Mouse (Mus musculus): ENCODE measurements around the gene Trip13.

Gene Trip13

GRCm38 (mm10) chr13:73937321-73938176, at the start of gene Trip13, which contains the start of gene Brd9:
Trip13 (minus strand) TSS chr13:73937784.
Brd9 (plus strand) TSS chr13:73937811.
- DNase-seq, result peak; percentile 87 to 93

DNA sequence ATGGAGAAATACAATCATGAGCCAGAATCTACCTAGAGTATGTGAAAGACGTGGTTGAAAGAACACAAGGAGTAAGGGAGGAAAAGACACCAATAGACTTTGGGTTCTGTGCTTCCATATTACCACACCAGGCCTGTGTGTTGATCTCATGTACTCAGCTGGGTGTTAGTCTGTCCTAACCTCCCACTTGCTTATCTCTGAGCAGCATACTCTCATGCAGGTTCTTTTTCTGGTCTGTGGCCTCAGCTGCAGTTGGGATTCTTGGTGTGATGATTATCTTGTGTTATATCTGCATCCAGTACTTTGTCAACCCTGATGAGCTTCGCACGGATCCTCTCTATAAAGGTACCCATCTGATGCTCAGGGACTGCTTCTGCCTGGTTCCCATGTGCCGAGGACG, 39.4 kb upstream of the Trip13 start:
- no peak for DNase-seq

DNA sequence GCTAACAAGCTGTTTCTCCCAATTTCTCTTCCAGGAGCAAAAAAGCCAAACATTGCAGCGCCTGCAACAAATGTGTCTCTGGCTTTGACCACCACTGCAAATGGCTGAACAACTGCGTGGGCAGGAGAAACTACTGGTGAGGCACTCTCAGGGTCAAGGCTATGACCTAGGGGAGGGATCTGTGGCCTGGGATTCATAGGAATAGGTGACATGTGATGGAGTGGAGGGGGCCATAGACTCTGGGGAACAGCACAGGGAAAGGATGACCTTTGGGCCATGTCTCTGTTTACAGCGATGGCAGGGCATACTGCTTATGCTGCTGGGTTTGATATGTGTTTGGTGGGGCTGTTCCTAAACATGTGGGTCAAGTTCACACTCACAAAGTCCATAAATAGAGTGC, 36.9 kb upstream of the Trip13 start:
- DNase-seq, result no peak

- peak in 1 of 2 experiments; percentile 15 for DNase-seq
Observed at GRCm38 (mm10) chr13:73970545-73971448, 33.2 kb upstream of the Trip13 start.

DNA sequence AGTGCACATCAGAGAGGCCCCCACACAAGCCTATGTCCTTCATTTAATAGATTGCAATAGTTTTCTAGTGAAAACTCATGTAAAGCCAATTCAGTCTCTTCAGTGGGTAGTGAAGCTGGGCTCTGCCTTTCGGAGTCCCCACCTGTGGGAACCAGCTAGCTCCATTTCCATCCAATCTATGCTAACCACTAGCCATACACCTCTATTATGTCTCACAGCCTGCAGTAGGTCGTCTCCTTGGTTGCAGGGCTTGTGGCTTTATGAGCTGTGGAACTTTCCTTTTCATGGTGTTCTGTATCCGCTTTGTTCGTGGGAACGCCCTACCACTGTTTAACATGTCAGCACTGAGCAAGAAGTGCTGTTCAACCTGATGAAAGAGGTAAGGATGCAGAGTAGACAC, 26.0 kb upstream of the Trip13 start, which contains the start of gene Zdhhc11:
TSS of gene Zdhhc11 (plus strand) at position 301 of the 400 bp plus-strand sequence.
- DNase-seq, result no peak

DNA sequence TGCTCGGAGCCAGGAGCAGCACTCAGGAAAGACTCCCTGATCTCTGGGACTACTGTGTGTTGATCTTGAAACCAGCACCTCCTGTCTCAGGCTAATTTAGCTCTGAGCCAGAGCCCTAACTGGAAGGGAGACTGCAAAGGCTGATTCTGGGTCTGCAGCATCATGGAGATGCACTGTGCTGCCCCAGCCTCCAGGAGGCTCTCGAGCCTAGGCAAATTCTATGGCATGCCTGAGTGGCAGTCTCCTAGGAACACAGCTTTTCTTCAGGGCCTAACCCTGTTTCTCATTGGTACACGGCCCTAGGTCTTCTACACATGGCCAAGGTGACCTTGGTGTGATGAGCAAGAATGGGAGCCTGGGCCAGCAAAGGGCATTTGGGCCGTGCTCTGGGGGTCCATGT, 23.6 kb upstream of the Trip13 start:
- no peak for DNase-seq

- DNase-seq, result no peak
Observed at GRCm38 (mm10) chr13:73960117-73960652, 22.6 kb upstream of the Trip13 start.

DNA sequence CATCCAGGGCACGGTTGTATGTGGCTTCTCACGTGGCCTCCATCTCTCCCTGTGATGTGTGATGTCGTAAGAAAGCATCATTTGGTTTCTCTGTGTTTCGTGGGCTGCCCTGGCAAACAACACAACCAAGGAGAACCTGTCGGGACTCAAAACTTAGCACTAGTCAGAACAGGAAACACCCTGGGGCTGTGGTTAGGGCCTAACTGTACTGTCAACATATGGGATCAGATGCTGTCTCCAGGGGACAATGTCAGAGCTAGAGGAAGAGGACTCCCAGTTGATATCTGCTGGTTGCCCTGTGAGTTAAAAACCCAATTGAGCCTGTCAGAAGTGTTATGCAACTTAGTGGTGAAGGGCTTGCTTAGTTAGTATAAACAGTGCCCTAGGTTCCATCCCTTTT, 17.9 kb upstream of the Trip13 start:
- no peak for DNase-seq

GRCm38 (mm10) chr13:73954666-73955065, 17.1 kb upstream of the Trip13 start:
- no peak for DNase-seq

DNA sequence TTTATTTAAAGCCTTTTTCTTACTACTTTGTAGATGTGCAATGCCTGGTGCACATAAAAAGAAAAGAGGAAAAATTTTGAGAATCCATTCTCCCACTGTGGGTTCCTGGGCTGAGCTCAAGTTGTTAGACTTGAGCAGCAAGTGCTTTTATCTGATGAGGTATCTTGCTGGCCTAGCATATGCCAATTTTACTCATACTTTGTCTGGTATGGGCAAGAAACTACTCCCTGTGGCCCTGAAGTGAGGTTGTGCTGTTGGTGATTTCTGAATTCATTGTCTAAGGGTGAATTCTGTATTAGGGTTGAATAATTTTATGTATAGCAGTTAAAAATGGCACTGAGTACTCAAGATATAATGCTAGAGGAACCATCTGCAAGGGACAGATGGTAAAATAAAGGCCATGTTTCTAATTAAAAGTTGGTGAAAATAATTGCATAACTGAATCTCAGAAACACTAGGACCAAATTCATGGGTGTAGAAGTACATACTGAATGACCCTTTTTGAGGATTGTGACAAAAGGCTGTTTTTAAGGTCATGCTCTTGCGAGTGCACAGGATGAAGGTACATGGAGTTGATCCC, 16.1 kb upstream of the Trip13 start:
- no peak for DNase-seq

GRCm38 (mm10) chr13:73944606-73945005, 7.0 kb upstream of the Trip13 start:
- DNase-seq, result no peak

- no peak for DNase-seq
Observed at GRCm38 (mm10) chr13:73939101-73939500, 1.5 kb upstream of the Trip13 start.

- DNase-seq, result no peak
Observed at GRCm38 (mm10) chr13:73938177-73938560, 585 bp upstream of the Trip13 start.

- no peak for DNase-seq
Observed at GRCm38 (mm10) chr13:73936938-73937320, 655 bp downstream of the Trip13 start.

- no peak for DNase-seq
Observed at GRCm38 (mm10) chr13:73932201-73932600, 5.4 kb downstream of the Trip13 start.

- DNase-seq, result no peak
Observed at GRCm38 (mm10) chr13:73913066-73913465, 24.5 kb downstream of the Trip13 start.

- DNase-seq, result peak in 1 of 2 experiments; percentile 11
Observed at GRCm38 (mm10) chr13:73907683-73908412, 29.7 kb downstream of the Trip13 start.

DNA sequence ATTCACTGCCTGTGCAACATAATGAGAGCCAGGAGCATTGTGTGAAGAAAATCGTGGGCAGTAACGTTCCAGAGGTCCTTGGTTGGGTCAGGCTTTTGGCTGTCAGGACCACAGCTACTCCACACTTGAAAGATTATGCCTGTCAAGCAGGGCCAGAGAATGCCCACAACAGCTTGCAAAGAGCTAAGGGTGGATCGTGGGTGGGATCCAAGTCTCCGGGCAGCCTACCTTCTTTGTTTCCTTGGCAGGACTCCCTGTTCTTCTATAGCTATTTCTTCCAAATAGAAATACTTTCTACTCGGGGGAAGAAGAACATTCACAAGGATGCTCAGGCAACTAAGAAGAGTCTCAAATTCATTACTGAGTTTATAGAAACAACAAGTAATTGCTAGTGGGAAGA, 30.4 kb downstream of the Trip13 start:
- no peak for DNase-seq

- no peak for DNase-seq
Observed at GRCm38 (mm10) chr13:73897561-73897960, 40.0 kb downstream of the Trip13 start.

- DNase-seq, result no peak
Observed at GRCm38 (mm10) chr13:73892493-73893178, 44.9 kb downstream of the Trip13 start.

DNA sequence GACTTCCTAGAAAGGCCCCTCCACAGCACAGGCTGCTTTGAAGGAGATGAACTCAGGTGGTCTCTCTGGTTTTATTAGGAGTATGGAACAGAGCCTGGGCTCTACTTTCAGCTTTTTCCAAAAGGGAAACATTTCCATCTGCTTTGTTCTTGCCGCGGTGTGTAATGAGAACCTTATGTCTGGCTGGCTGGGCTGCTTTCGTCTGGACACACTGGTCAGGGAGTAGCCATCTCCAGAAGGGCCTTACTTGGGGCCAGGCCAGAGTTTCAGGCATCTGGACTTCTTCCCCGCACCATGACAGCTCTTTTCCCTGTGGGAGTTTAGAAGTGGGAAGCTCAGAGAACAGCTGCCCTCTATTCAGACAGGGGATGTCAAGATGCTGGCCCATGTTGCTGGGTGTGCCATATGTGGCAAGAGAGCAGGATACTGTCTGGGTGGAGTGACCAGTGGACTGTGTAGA, 50.1 kb downstream of the Trip13 start:
- DNase-seq, result no peak
